Mouse (Mus musculus) heart, adult 11 months (tissue): Measurements from ENCODE around the gene Gins3.
"Not testable (repeated sequence)": the region's sequence is repeated elsewhere in the genome, so short reads cannot be mapped to it uniquely, and the experiment has no call there.

Source experiments
- DNase-seq: peaks from one replicate; pipeline ENCODE4 v3.0.0; 2022

The Gins3 gene

GRCm38 (mm10) chr8:95653351-95653750 is 20.1 kb downstream of the Gins3 start:
- no peak for DNase-seq

- DNase-seq: no peak
Observed at GRCm38 (mm10) chr8:95655831-95656230, 22.6 kb downstream of the Gins3 start.

GRCm38 (mm10) chr8:95656316-95657002 is 23.2 kb downstream of the Gins3 start:
- no peak for DNase-seq

GRCm38 (mm10) chr8:95657523-95657922 is 24.3 kb downstream of the Gins3 start:
- DNase-seq: no peak

GRCm38 (mm10) chr8:95660334-95660882 is 27.2 kb downstream of the Gins3 start:
- DNase-seq: no peak

- no peak for DNase-seq
Observed at GRCm38 (mm10) chr8:95661085-95661484, 27.8 kb downstream of the Gins3 start.

- DNase-seq: no peak
Observed at GRCm38 (mm10) chr8:95661575-95661974, 28.3 kb downstream of the Gins3 start.

GRCm38 (mm10) chr8:95662885-95663598 is 29.8 kb downstream of the Gins3 start:
- no peak for DNase-seq

GRCm38 (mm10) chr8:95663599-95663949 is 30.3 kb downstream of the Gins3 start:
- DNase-seq: no peak

- DNase-seq: not testable (repeated sequence)
Observed at GRCm38 (mm10) chr8:95665813-95666452, 32.7 kb downstream of the Gins3 start.

- DNase-seq: no peak
Observed at GRCm38 (mm10) chr8:95668163-95668958, 35.1 kb downstream of the Gins3 start.

GRCm38 (mm10) chr8:95669967-95670366 is 36.7 kb downstream of the Gins3 start:
- no peak for DNase-seq

- DNase-seq: no peak
Observed at GRCm38 (mm10) chr8:95671861-95672260, 38.6 kb downstream of the Gins3 start.

GRCm38 (mm10) chr8:95672811-95673210 is 39.6 kb downstream of the Gins3 start:
- DNase-seq: no peak

- DNase-seq: no peak
Observed at GRCm38 (mm10) chr8:95676631-95677030, 43.4 kb downstream of the Gins3 start, which contains the start of gene Ndrg4. Gene Ndrg4 (plus strand): TSS chr8:95676980.

- DNase-seq: no peak
Observed at GRCm38 (mm10) chr8:95677591-95678023, 44.4 kb downstream of the Gins3 start.

- no peak for DNase-seq
Observed at GRCm38 (mm10) chr8:95678024-95678611, 44.9 kb downstream of the Gins3 start.

- DNase-seq: no peak
Observed at GRCm38 (mm10) chr8:95688073-95688672, 54.9 kb downstream of the Gins3 start.

- no peak for DNase-seq
Observed at GRCm38 (mm10) chr8:95690929-95691541, 57.8 kb downstream of the Gins3 start.

GRCm38 (mm10) chr8:95694631-95695030 is 61.4 kb downstream of the Gins3 start:
- no peak for DNase-seq
